Mouse (Mus musculus) myocyte (in vitro differentiated cells): ENCODE data around the gene Dync1h1.

Source experiments
- E2F4 ChIP-seq: IDR thresholded peaks from one replicate; pipeline ENCODE4 v1.6.1; 2011; ENCODE audit warnings: mild to moderate bottlenecking, control low read depth, moderate library complexity; ENCODE audit not compliant: insufficient read depth
- MAX ChIP-seq: IDR thresholded peaks from one replicate; pipeline ENCODE4 v1.6.1; 2011; ENCODE audit warnings: low read depth, mild to moderate bottlenecking, control low read depth
- MYOD1 ChIP-seq, 3 experiments: IDR thresholded peaks; one replicate each; pipeline ENCODE4 v1.6.1; 2011; ENCODE audit warnings: control low read depth in 2 of 3, low read depth in 2 of 3, mild to moderate bottlenecking in 2 of 3, moderate library complexity in 1 of 3; ENCODE audit not compliant: insufficient read length in 2 of 3, control insufficient read depth in 1 of 3
- POLR2A ChIP-seq: IDR thresholded peaks from one replicate; pipeline ENCODE4 v1.6.1; 2011; ENCODE audit warnings: low read depth, mild to moderate bottlenecking, control low read depth, moderate library complexity; ENCODE audit not compliant: insufficient read length
- POLR2AphosphoS2 ChIP-seq: IDR thresholded peaks from one replicate; pipeline ENCODE4 v1.6.1; 2011; ENCODE audit warnings: low read depth, control low read depth; ENCODE audit not compliant: insufficient read length
- REST ChIP-seq: IDR thresholded peaks from one replicate; pipeline ENCODE4 v1.6.1; 2011; ENCODE audit warnings: mild to moderate bottlenecking, control low read depth, moderate library complexity; ENCODE audit not compliant: insufficient read depth, insufficient read length
- SRF ChIP-seq: IDR thresholded peaks from one replicate; pipeline ENCODE4 v1.6.1; 2011; ENCODE audit warnings: low read depth; ENCODE audit not compliant: control insufficient read depth, insufficient read length
- USF1 ChIP-seq: IDR thresholded peaks from one replicate; pipeline ENCODE4 v1.6.1; 2011; ENCODE audit warnings: low read depth, mild to moderate bottlenecking, control low read depth, moderate library complexity

- TF ChIP-seq POLR2A (no peak), SRF (no peak), E2F4 (no peak), MAX (no peak), USF1 (no peak), MYOD1 (IDR thresholded peaks at IDR 0.05; ENCODE audit: control insufficient read depth in 1 of 3, insufficient read length in 2 of 3, low read depth in 2 of 3) (no peak), POLR2AphosphoS2 (no peak), REST (no peak)
Observed at GRCm38 (mm10) chr12:110682561-110683299, 81.5 kb downstream of the Dync1h1 start, which contains the start of gene 1700001K19Rik.
